Mouse (Mus musculus) cerebellum, postnatal 25 days (tissue): ENCODE data around the gene Sinhcaf.
"Not testable (repeated sequence)": the region's sequence is repeated elsewhere in the genome, so short reads cannot be mapped to it uniquely, and the experiment has no call there.

Experiments used
- DNase-seq, 2 experiments: peaks; one replicate each; pipeline ENCODE4 v3.0.0; 2021; ENCODE audit warnings: mixed read lengths in 2 of 2

The Sinhcaf gene

DNA sequence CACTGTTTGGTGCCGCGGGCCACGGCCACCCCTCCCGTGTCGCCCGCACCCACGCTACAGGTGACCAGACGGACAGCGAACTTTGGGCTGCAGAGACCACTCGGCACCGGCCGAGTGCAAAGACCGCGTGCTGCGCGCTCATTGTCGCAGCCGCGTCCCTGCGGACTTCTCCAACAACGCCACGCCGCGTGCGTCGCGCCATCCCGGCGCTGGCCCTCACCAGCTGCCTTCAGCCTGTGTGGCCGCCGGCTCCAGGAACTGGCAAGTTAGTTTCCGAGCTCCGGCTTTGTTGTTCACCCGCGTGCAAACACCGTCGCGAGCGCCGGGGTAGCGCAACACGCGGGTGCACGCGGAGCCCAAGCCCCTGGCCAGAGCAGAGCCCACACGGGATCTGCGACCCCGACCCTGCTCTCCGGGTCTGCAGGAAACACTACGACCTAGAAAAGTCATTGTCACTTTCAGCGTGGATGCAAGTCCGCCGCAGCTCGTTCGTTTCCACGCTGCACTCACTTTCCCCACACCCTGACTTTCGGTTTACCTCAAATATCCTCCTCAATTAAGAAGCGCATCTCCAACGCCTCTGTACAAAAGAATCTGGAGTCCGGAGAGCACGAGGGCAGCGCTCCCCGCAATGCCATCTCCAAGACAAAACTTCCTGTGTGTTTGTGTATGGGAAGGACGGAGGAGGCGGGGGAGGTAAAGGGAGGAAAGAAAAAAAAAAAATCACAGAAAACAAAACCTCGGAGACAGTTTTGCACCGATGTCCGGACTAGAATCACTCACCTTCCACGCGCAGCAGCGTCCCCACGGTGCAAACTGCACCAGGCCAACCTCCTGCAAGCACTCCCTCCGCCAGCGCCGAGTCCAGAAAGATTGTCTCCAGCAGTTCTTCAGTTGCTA is 508 bp downstream of the Sinhcaf start:
- peak in 1 of 2 experiments; percentile 49 for DNase-seq

DNA sequence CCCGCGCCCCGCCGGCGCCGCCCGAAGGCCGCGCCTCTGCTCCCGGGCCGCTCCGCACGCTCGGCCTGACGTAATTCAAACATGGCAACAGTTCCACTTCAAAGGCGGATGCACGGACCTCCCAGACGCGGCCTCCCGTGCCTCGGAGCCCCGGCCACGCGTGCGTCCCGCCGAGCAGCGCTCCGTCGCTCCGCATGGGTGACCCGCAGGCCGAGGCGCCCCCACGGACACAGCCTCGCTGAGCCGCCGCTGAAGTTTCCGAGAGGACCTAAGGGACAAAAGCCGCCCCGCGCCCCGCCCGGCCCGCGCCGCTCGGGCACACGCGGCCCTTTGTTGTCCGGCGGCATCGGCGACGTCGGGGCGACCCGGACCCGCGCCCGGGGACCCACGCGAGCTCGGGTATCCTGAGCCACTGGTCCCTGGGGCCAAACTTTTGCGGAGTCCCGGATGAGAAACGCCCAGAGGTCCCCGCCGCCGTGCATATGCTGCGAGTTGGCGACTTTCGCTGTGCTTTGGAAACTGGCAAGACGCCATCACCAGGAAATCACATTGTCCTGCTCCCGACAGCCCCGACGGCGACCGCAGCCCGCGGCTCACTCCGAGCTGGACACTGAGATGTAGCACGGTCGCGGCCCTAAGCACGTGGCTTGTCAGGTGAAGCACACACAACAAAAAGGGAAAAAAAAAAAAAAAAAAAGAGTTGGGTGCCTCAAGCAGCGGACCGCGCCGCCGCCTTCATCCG is 1.3 kb downstream of the Sinhcaf start:
- DNase-seq = peak; percentile 54 to 57

DNA sequence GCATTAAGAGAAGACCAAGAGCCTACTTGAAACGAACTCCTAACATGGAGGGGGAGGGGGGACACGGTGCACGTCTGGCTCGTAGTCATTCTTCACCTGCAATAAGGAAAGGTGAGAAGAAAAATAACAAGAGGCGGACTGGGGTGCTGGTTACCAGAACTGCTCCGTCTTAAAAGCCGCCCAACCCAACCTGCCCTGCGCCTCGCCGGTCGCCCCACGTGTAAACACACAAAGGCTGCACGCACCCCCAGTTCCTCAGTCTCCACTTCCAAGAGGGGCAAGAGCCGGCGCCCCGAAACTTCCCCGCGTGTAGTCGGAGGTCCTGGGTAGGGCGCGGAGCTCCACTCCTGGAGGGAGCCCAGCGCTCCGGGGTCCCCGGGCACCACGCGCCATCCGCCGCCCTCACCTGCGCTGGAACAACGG is 1.9 kb downstream of the Sinhcaf start:
- no peak for DNase-seq

DNA sequence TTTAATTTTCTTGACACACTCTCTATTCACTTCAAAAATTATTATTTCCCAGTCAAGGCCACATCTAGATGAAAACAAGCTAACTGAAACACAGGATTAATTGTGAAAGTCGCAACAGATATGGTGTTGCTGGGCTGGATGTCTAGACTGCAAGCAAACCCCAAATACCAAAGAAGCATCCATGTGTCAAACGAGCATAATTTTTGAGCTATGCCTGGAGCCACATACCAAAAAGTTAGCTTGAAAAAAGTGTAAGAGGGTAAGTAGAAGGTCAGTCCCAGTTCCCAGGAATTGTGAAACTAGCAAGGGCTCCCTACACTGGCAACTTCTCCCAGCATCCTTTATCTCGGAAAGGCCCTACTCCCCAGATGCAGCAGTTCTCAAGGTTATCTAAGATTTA is 2.6 kb downstream of the Sinhcaf start:
- DNase-seq = no peak

DNA sequence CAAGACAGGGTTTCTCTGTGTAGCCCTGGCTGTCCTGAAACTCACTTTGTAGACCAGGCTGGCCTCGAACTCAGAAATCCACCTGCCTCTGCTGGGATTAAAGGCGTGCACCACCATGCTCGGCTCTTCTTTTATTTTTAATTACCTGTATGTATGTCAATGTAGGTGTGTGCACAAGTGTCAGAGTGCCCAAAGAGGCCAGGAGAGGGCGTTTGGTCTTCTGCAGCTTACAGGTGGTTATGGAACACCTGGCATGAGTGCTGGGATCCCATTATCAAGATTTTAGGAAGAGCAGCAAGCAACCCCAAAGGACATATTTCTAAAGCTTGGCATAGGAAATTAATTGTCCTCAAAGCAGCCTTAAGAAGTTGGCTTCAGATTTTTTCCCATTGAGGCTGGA is 3.9 kb downstream of the Sinhcaf start:
- no peak for DNase-seq

DNA sequence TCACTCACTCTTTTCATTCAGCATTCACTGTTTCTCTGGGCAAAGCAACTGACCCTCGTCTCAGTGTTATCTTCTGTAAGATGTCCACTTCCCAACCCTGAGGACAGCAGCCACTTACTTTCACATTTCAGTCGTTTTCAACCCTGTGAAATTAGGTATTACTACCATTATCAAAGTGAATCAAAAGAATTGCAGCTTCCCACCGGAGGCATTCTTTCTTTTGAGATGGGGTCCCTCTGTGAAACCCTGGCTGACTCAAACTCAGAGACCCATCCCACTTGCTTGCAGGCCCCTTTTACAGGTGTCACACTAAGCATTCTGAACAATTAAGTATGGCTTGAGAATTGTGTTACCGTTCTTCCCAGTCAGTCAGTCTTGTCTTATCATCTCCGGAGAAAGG is 4.4 kb downstream of the Sinhcaf start:
- DNase-seq = no peak

DNA sequence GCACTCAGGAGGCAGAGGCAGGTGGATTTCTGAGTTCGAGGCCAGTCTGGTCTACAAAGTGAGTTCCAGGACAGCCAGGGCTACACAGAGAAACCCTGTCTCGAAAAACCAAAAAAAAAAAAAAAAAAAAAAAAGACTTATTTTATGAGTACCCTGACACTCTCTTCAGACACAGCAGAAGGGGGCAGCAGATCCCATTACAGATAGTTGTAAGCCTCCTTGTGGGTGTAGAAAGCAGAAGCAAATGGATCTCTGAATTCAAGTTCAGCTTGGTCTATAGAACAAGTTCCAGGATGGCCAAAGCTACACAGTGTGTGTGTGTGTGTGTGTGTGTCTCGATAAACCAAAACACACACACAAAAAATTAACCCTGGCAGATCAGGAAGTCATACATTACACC is 5.9 kb downstream of the Sinhcaf start:
- DNase-seq = not testable (repeated sequence)

DNA sequence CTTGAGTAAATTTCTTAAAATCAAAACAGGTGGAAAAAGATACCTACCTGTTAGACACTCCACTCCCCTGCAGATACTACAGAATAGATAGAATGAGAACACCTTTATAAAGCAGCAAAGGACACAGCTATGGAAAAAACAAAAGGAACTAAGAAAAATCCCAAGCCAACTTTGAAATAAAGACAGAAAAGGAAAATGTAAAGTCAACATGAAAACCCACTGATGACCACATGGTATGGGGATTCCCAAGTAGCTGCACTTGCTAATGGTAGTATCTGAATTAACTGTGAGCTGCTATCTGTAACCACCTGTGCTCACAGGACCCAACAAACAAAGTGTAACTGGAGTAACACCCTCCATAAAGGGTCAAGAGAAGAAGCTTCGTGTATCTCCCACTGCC is 8.6 kb downstream of the Sinhcaf start:
- no peak for DNase-seq

DNA sequence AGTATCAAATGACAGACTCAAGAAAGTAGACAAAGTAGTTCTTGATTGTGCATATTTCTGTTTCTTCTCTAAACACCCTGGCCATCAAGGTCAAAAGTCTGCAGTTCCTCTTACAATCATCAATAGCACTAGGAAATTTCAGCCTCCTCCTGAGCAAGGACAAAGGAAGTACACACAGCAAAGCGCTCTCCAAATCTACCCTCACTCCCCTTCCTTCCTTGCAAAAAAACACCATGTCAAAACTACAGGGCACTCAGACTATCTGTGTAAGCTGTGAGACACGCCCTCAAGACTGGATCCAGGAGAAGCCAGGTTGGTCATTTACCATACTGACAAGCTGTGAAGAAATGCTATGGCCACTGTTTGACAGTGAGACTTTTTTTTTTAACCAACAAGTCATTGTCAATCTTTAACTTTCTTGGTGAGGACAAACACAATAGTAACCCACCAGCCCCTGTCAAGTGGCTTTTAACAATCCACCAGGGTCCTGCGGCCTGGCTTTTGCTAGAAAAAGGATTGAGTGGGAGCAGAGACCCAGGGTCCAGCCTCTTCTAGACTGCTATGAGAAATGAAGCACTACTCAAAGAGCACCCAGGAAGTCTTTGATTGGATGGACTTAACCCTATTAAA is 11.2 kb downstream of the Sinhcaf start:
- no peak for DNase-seq

DNA sequence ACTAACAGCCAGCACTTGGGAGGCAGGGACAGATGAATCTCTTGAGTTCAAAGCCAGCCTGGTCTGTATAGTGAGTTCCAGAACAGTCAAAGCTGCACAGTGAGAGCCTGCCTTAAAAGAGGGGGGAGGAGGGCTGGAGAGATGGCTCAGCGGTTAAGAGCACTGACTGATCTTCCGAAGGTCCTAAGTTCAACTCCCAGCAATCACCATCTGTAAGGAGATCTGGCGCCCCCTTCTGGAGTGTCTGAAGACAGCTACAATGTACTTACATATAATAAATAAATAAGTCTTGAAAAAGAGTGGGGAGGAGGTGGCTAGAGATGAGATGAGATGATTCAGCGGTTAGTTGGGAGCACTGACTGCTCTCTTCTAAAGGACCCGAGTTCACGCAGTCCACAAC is 15.0 kb downstream of the Sinhcaf start:
- peak in 1 of 2 experiments; percentile 22 for DNase-seq

DNA sequence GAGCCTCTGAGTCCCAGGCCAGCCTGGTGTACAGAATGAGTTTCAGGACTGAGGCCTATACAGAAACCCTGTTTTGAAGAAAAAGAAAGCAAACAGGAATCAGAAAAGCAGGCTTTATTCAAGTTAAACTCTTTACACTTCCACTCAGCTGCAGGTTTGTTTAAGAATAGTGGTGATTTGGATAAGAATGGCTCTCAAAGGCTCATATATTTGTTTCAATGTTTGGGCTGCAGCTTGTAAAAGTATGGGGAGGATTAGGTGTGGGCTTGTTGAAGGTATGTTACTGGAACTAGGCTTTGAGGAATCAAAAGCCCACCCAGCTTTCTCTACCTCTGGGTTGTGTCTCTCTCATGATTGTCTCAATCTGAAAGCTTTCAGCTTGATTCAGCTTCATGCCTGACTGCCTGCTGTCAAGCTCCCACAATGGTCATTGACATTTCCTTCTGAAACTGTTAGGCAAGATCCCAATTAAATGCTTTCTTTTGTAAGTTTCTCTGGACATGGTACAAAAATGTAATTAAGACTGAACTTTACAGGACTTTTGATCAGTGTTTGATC is 27.3 kb downstream of the Sinhcaf start:
- no peak for DNase-seq

DNA sequence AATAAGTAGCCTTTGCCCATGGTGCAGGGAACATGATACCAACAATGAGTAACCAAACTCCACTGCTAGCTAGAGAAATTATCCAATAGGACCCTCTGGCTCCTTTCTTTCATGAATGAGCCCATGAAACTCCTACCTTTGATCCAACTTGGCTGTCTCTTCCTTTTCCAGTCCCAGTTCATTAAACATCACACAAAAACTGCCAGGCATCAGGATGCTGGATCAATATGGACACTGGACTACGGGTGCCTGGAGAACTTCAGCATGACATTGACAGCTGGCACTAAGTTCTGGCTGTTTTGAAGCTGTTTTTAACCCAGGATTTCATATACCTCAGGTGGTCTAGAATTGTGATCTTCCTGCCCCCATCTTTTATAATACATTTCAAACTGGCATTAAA is 28.6 kb downstream of the Sinhcaf start:
- no peak for DNase-seq

DNA sequence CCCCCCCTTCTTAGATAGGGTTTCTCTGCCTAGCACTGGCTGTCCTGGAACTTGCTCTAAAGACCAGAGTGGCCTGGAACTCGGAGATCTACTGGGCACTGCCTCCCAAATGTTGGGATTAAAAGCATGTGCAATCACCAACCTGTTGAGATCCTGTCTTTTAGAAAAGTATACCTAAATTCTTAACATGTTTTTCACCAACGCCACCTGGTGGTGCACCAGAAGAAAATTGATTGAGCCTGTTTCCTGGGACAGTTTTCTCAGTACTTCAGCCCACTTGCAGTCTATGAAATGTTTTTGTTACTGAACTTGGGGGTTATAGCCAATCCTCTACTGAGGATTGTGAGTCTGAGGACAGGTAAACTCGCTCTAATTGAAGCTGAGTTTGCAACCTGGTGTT is 29.4 kb downstream of the Sinhcaf start:
- DNase-seq = peak in 1 of 2 experiments; percentile 17

DNA sequence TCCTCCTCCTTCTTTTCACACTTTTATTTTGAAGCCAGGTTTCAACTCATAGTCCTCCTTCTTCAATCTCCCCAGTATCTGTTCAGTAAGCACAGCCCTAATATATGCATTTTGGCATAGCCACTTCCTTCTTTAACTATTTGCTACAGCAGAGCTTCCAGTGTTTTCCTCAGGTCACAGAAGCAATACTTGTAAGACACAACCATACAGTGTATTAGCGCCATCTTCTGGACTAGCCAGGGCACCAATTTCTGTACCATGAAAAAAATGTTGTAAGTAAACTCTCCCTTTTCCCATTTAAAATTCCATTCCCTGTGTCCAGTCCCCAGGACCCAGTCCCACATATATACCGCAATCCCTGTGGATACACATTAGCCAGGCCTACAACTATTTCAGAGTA is 32.3 kb downstream of the Sinhcaf start:
- peak; percentile 28 to 55 for DNase-seq

DNA sequence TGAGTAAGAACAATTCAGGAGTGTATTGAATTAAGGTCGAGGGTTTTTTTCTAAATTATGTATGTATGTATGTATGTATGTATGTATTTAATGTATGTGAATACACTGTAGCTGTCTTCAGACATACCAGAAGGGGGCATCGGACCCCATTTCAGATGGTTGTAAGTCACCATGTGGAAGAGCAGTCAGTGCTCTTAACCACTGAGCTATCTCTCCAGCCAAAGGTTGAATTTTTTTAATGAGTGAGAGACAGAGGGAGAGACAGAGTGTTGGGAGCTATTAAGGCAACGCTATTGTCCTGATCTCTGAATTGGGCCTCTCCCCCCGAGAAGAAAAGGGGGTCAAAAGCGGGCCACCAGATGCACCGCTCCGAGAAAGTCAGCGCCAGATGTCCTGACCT is 34.4 kb downstream of the Sinhcaf start:
- DNase-seq = not testable (repeated sequence)

DNA sequence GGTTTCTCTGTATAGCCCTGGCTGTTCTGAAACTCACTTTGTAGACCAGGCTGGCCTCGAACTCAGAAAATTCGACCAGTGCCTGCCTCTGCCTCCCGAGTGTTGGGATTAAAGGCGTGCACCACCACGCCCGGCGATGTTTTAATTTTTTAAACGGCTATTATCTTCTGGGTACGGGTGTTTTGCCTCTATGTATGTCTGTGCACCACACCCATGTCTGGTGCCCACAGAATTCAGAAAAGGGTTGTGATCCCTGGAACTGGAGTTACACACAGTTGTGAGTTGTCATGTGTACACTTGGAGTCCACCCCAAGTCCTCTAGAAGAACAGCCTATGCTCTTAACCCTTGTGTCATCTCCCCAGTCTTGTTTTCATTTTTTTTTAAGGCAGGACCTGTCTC is 39.3 kb downstream of the Sinhcaf start:
- no peak for DNase-seq

DNA sequence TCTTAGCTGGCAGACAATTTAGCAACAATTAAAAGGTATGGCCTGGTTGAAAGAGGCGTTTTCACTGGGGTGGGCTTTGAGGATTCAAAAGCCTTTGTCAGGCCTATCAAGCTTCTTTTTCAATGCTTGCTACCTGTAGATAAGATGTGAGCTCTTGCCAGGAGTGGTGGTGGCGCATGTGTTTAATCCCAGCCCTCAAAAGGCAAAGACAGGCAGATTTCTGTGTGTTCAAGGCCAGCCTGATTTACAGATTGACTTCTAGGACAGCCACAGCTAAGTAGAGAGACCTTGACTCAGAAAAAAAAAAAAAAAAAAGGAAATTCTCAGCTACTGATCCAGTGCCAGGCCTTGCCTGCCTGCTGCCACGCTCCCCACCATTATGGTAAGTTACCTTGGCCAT is 43.5 kb downstream of the Sinhcaf start:
- DNase-seq = no peak

DNA sequence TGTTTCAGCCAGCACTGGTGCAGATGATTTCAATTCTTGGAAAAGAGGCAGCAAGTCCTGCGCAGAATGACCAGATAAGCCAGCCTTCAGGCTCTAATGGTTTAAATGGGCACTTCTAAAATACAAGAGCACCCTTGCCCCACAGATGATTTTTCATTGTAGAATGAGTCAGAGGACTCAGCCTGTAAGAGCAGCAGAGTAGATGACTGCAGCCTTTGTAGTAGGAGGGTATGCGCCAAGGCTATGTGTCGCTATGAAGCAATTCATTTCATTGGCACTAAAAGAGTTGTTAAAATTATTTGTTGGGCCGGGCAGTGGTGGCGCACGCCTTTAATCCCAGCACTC is 49.8 kb downstream of the Sinhcaf start:
- DNase-seq = no peak

DNA sequence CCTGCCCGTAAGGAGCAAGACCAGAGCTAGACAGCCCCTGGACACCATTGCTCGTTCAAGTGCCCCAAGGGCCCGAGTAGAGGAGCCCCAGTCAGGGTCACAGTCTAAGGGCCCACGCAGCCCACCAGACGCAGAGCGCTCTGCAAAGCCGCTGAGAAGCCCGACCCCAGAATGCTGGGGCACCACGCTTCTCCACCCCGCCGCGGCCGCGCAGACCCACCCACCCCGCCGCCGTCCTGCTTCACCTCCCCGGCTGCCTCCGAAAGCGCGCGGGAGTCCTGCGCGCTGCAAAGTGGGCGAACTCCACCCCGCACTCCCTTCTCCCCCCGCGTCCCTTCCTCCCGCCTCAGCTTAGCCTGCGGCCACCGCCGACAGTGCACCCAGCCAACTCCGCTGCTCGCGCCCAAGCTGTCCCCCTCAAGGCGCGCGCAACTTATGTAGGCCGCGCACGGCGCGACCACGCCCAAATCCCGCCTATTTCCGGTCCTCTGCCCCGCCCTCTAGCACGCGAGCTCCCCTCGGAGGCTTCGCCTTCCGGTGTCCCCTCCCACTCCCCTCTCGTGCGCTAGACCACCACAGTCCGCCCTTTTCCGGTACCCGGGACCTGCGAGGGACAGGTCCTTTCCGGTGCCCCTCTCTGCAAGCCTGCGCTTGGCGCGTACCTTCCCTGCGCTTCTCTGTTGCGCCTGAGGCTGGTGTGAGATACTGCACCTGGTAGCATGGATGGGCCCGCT is 50.3 kb downstream of the Sinhcaf start, which contains the start of gene Caprin2:
Caprin2 (minus strand) TSS at position 465 of the 734 bp plus-strand sequence.
- DNase-seq = peak; percentile 92 to 94

DNA sequence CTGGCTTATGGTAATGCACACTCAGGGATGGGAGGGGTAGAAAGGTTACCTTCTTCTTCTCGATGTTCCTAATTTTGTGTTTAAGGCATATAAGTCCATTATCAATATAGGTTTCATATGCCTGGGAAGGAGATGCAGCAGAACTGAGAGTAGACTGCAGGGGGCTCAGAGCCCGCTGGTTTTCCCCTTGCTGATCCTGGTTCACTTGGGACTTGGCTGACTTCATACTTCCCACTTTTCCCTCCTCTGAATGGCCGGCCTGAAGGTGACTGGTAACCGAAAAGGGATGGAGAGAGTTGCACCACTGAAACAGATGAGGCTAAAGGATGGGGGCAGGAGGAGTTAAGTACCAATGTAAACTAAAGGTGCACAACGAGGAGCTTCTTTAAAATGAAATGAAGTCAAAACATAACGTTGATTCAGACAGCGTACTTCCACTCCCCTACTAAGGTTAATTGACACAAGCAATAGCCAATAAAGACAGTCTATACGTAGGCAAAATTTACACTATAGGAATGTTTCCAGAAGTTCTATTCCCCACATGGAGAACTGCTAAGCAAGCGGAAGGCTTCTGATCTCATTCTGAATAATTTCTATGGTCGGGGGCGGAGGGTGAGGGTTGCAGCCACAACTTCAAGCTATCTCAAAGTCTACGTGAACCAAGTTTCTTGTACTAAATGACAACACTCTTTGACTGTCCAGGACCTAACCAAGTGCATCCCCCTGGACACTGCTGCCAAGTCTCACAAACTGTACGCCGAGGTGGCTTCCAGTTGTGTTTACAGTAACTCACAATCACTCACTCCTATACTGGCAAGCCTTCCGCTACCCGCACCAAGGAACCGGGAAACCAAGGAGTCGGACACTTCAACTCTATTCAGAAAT is 51.1 kb downstream of the Sinhcaf start:
- DNase-seq = peak; percentile 6 to 7

DNA sequence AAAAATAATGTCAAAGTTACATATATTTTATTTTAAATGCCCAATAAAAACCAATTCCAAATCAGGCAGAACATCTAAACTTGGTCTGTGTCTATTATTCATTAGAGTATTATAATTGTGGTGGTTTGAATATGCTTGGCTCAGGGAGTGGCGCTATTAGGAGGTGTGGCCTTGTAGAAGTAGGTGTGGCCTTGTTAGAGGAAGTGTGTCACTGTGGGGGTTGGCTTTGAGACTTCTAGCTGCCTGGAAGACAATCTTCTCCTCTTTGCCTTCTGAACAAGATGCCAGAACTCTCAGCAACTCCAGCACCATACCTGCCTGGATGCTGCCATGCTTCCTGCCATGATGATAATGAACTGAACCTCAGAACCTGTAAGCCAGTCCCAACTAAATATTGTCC is 72.4 kb downstream of the Sinhcaf start:
- no peak for DNase-seq
